Mouse (Mus musculus): ENCODE measurements at regions not wholly inside any gene's neighbourhood (a gene's known extent, or its start where the extent isn't known, plus 50 kb on each side); places are given as distances from the start of the nearest gene placed in this dataset.

DNA sequence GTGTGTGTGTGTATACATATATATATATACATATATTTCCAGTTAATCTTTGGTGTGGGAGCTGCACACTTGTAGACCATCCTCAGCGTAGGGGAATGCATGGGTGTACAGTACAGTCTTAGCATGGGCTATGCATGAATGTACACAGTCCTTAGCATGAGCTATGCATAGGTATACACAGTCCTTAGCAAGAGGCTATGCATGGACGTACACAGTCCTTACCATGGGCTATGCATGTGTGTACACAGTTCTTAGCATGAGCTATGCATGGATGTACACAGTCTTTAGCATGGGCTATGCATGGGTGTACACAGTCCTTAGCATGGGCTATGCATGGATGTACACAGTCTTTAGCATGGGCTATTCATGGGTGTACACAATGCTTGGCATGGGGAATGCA is 70.5 kb downstream of the Rchy1 start:
- 91% methylated on average over 2 of the region's 2 CpGs for WGBS

DNA sequence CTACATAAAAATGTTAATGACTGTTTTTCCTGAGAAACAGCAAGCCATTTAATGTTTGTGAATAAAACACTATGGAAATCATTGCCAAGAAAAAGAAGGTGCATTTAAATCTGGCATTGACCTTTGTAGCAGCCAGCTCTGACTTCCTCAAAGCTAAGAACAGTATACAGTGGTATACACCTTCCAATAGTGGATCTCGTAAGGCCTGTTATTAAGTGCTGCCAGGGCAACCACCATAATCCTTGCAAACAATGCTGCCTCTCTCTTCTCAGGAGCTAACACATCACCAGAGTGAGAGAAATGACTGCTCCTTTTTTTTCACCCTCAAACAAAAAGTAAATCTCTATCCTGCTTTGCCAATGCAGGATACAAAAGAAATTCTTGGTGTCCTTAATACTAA is 81.1 kb downstream of the Rchy1 start:
- Histone ChIP-seq H3K4me1 (replicated peaks; ENCODE audit: control insufficient read depth, insufficient read depth, low read length) (no peaks in the 10 kb centered on the region), H3K36me3 (ENCODE audit: control insufficient read depth, insufficient read depth, low read length) (no peaks in the 10 kb centered on the region), H3K27me3 (ENCODE audit: control insufficient read depth, insufficient read depth, low read length) (no peaks in the 10 kb centered on the region), H3K4me3 (ENCODE audit: control insufficient read depth, insufficient read depth, low read length) (no peak overlapping the region), H3K27ac (ENCODE audit: control insufficient read depth, insufficient read depth, low read length) (no peak overlapping the region)
- WGBS = 96% methylated on average over 1 of the region's 1 CpGs
- TF ChIP-seq CTCF (IDR thresholded peaks at IDR 0.05; ENCODE audit: borderline replicate concordance, control insufficient read depth, extremely low read depth, insufficient read depth, low read length, poor library complexity) (no peak), POLR2A (IDR thresholded peaks at IDR 0.05; ENCODE audit: control insufficient read depth, extremely low read depth, insufficient read depth, low read length, poor library complexity) (no peak)
- DNase-seq = no peak

More for the DNA sequence above, 70.5 kb downstream of the Rchy1 start:
- Histone ChIP-seq H3K36me3 (ENCODE audit: control insufficient read depth, insufficient read depth, low read length) (no peaks in the 10 kb centered on the region), H3K4me1 (replicated peaks; ENCODE audit: control insufficient read depth, insufficient read depth, low read length) (no peaks in the 10 kb centered on the region), H3K27ac (ENCODE audit: control insufficient read depth, insufficient read depth, low read length) (no peak overlapping the region), H3K4me3 (ENCODE audit: control insufficient read depth, insufficient read depth, low read length) (no peak overlapping the region), H3K27me3 (ENCODE audit: control insufficient read depth, insufficient read depth, low read length) (no peaks in the 10 kb centered on the region)
- no peak for DNase-seq
- TF ChIP-seq CTCF (IDR thresholded peaks at IDR 0.05; ENCODE audit: borderline replicate concordance, control insufficient read depth, extremely low read depth, insufficient read depth, low read length, poor library complexity) = no peak
- no peak for TF ChIP-seq POLR2A (IDR thresholded peaks at IDR 0.05; ENCODE audit: control insufficient read depth, extremely low read depth, insufficient read depth, low read length, poor library complexity)

DNA sequence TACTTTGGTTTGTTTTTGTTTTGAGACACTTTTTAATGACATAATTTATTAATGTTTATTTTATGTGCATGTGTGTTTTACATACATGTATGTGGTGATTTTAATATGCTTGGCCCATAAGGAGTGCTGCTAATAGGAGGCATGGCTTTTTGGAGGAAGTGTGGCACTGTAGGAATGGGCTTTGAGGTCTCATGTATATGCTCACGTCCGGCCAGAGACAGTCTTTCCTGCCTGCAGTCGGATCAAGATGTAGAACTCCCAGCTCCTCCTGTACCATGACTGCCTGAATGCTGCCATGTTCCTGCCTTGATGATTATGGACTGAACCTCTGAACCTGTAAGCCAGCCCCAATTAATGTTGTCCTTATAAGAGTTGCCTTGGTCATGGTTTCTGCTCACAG is 82.6 kb downstream of the Rchy1 start:
- Histone ChIP-seq H3K36me3 (ENCODE audit: control insufficient read depth, insufficient read depth, low read length) (no peaks in the 10 kb centered on the region), H3K4me3 (ENCODE audit: control insufficient read depth, insufficient read depth, low read length) (no peak overlapping the region), H3K4me1 (replicated peaks; ENCODE audit: control insufficient read depth, insufficient read depth, low read length) (no peaks in the 10 kb centered on the region), H3K27me3 (ENCODE audit: control insufficient read depth, insufficient read depth, low read length) (no peaks in the 10 kb centered on the region), H3K27ac (ENCODE audit: control insufficient read depth, insufficient read depth, low read length) (no peak overlapping the region)
- DNase-seq = no peak
- 95% methylated on average over 3 of the region's 3 CpGs for WGBS
- no peak for TF ChIP-seq POLR2A (IDR thresholded peaks at IDR 0.05; ENCODE audit: control insufficient read depth, extremely low read depth, insufficient read depth, low read length, poor library complexity)
- TF ChIP-seq CTCF (IDR thresholded peaks at IDR 0.05; ENCODE audit: borderline replicate concordance, control insufficient read depth, extremely low read depth, insufficient read depth, low read length, poor library complexity) = no peak

DNA sequence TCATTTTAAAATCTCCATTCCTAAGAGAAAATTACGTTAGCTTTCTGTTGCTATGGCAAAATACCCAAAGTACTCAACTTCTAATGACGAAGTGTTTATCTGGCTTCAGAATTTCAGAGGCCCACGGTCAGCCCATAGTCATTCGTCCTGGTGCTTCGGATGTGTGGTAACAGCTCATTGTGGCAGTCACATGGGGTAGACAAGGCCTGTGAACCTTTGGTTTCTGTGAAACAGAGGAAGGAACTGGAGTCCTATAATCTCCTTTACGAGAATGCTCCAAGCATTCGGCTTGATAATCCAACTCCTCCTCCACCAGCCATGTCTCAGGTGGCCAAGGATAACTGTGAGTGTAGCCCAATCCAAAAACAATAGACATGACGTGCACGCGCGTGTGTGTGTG is 84.2 kb downstream of the Rchy1 start:
- no peak for DNase-seq
- Histone ChIP-seq H3K27me3 (ENCODE audit: control insufficient read depth, insufficient read depth, low read length) (no peaks in the 10 kb centered on the region), H3K4me3 (ENCODE audit: control insufficient read depth, insufficient read depth, low read length) (no peak overlapping the region), H3K36me3 (ENCODE audit: control insufficient read depth, insufficient read depth, low read length) (no peaks in the 10 kb centered on the region), H3K27ac (ENCODE audit: control insufficient read depth, insufficient read depth, low read length) (no peak overlapping the region), H3K4me1 (replicated peaks; ENCODE audit: control insufficient read depth, insufficient read depth, low read length) (no peaks in the 10 kb centered on the region)
- TF ChIP-seq POLR2A (IDR thresholded peaks at IDR 0.05; ENCODE audit: control insufficient read depth, extremely low read depth, insufficient read depth, low read length, poor library complexity) (no peak), CTCF (IDR thresholded peaks at IDR 0.05; ENCODE audit: borderline replicate concordance, control insufficient read depth, extremely low read depth, insufficient read depth, low read length, poor library complexity) (no peak)
- 94% methylated on average over 11 of the region's 11 CpGs for WGBS

DNA sequence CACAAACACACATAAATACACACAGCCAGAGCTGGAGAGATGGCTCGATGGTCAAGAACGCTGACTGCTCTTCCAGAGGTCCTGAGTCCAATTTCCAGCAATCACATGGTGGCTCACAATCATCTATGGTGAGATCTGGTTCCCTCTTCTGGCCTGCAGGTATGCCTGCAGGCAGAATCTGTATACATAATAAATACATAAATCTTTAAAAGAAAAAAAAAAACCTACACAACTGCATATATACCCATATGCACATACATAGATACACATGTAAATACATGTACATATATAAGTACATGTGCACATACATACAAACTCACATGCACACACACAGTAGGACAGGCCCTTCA is 86.2 kb downstream of the Rchy1 start:
- no peak for DNase-seq
- no peaks in the 10 kb centered on the region for H3K36me3 ChIP-seq (ENCODE audit: control insufficient read depth, insufficient read depth, low read length)
- no peak overlapping the region for H3K4me3 ChIP-seq (ENCODE audit: control insufficient read depth, insufficient read depth, low read length)
- H3K27me3 ChIP-seq (ENCODE audit: control insufficient read depth, insufficient read depth, low read length) = no peaks in the 10 kb centered on the region
- TF ChIP-seq POLR2A (IDR thresholded peaks at IDR 0.05; ENCODE audit: control insufficient read depth, extremely low read depth, insufficient read depth, low read length, poor library complexity) = no peak
- no peak for TF ChIP-seq CTCF (IDR thresholded peaks at IDR 0.05; ENCODE audit: borderline replicate concordance, control insufficient read depth, extremely low read depth, insufficient read depth, low read length, poor library complexity)
- no peak overlapping the region for H3K27ac ChIP-seq (ENCODE audit: control insufficient read depth, insufficient read depth, low read length)
- H3K4me1 ChIP-seq (replicated peaks; ENCODE audit: control insufficient read depth, insufficient read depth, low read length) = no peaks in the 10 kb centered on the region
- WGBS = 55% methylated on average over 2 of the region's 2 CpGs

DNA sequence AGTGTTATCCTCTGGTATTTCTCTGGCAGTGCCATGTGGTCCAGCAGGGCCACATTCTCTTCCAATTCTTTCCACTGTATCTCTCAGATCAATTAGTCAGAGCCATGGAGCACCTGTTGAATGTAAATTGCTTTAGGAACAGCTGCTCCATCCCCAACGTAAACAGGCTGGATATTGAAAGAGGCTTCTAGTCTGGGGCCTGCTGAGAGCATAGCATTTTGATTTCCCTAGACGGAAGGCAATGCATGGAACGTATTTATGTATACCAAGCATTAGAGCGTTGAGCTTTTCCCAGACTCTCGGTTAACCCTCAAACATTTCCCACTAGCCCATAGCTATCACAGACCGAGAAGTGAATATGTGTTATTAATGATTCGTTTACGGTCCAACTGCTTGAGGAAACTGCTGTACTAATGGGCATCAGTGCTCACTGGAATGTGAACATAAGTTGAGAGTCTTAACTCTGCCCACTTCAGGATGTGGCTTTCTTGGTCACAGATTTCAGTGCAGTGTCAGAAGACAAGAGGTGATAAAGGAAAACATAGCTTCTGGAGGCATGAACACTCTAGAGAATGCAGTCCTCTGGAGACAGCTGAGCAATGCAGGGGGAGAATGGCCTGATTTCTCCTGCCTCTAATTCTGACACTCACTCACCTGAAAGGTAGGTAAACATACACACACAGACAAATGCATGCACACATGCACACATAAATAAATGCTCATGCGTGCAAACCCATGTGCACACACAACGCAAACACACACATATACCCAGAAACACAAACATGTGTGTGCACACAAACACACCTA is 86.8 kb downstream of the Rchy1 start:
- H3K27me3 ChIP-seq (ENCODE audit: control insufficient read depth, insufficient read depth, low read length) = no peaks in the 10 kb centered on the region
- no peak for TF ChIP-seq CTCF (IDR thresholded peaks at IDR 0.05; ENCODE audit: borderline replicate concordance, control insufficient read depth, extremely low read depth, insufficient read depth, low read length, poor library complexity)
- TF ChIP-seq POLR2A (IDR thresholded peaks at IDR 0.05; ENCODE audit: control insufficient read depth, extremely low read depth, insufficient read depth, low read length, poor library complexity) = no peak
- 82% methylated on average over 10 of the region's 10 CpGs for WGBS

DNA sequence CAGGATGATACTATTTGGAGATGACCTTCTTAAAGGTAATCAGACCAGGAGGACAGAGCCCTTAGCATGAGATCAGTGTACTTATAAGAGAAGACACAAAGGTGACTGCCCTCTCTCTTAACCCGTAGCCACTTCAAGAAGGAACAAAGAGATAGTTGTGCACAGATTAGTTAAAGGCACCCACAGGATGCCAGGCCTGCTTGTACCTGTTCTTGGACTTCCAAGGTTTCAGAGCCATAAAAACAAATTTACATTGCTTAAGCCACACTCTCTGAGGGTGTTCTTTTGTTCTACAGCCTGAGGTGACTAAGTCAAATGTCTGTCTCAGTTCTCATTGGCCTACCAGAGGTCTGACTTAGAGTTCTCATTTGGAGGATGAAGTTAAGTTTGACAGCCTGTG is 90.1 kb downstream of the Rchy1 start:
- TF ChIP-seq POLR2A (IDR thresholded peaks at IDR 0.05; ENCODE audit: control insufficient read depth, extremely low read depth, insufficient read depth, low read length, poor library complexity) (no peak), CTCF (IDR thresholded peaks at IDR 0.05; ENCODE audit: borderline replicate concordance, control insufficient read depth, extremely low read depth, insufficient read depth, low read length, poor library complexity) (no peak)
- Histone ChIP-seq H3K4me1 (replicated peaks; ENCODE audit: control insufficient read depth, insufficient read depth, low read length) (no peaks in the 10 kb centered on the region), H3K27ac (ENCODE audit: control insufficient read depth, insufficient read depth, low read length) (no peak overlapping the region), H3K27me3 (ENCODE audit: control insufficient read depth, insufficient read depth, low read length) (no peaks in the 10 kb centered on the region), H3K4me3 (ENCODE audit: control insufficient read depth, insufficient read depth, low read length) (no peak overlapping the region), H3K36me3 (ENCODE audit: control insufficient read depth, insufficient read depth, low read length) (no peaks in the 10 kb centered on the region)
- no peak for DNase-seq
- 94% methylated on average over 1 of the region's 1 CpGs for WGBS

More for the DNA sequence above, 86.8 kb downstream of the Rchy1 start:
- no peak overlapping the region for H3K4me3 ChIP-seq (ENCODE audit: control insufficient read depth, insufficient read depth, low read length)
- no peak overlapping the region for H3K27ac ChIP-seq (ENCODE audit: control insufficient read depth, insufficient read depth, low read length)
- H3K36me3 ChIP-seq (ENCODE audit: control insufficient read depth, insufficient read depth, low read length) = no peaks in the 10 kb centered on the region
- no peaks in the 10 kb centered on the region for H3K4me1 ChIP-seq (replicated peaks; ENCODE audit: control insufficient read depth, insufficient read depth, low read length)
- no peak for DNase-seq

All from thymus, adult 2 months (tissue).